Mouse (Mus musculus): ENCODE data around the gene Ntrk3.

Ntrk3 gene

DNA sequence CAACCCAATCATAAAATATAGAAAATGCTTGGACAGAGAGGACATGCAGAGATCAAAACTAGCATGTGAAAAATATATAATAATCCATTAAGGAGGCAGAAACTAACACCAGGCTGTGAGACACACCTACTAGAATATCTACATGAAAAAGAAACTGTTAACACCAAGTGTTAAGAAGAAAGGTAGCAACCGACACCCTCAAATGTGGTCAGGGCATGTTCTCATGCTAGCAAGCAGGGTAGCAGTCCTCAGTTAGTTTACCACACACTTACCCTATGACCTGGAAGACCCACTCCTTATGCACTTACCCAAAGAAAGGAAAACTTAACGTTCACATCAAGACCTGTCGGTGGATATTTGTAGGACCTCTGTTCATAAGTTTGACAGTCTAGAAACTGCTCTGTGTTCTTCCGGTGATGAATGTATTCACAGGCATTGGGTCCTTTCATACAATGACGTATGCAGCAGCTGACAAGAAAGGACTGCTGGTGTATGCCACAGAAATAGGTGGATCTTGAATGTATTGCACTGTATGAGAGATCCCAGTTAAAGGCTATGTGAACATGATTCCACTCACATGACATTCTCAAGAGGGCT is at the start of gene Ntrk3:
Gene Ntrk3 (minus strand): TSS at position 399 of the 597 bp plus-strand sequence.
- DNase-seq (ENCODE audit: low spot score) = no peak

DNA sequence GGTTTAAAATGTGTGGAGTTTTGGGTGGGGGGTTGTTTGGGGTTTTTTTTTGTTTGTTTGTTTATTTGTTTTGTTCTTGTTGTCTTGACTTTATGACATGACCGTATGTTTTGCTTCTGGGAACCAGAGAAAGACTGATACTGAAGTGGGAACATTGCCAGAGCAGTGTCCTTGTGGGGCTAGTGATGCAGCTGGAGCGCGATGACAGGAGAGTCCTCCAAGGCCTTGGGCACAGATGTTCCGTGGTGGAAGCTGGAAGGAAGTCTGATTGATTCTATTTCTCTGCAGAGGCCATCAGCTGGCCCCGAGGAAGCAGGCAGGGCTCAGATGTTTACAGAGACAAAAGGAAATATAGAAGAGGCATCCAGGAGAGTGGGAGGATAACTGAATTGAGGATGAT is 48.1 kb upstream of the Ntrk3 start:
- DNase-seq (ENCODE audit: low spot score) = no peak

DNA sequence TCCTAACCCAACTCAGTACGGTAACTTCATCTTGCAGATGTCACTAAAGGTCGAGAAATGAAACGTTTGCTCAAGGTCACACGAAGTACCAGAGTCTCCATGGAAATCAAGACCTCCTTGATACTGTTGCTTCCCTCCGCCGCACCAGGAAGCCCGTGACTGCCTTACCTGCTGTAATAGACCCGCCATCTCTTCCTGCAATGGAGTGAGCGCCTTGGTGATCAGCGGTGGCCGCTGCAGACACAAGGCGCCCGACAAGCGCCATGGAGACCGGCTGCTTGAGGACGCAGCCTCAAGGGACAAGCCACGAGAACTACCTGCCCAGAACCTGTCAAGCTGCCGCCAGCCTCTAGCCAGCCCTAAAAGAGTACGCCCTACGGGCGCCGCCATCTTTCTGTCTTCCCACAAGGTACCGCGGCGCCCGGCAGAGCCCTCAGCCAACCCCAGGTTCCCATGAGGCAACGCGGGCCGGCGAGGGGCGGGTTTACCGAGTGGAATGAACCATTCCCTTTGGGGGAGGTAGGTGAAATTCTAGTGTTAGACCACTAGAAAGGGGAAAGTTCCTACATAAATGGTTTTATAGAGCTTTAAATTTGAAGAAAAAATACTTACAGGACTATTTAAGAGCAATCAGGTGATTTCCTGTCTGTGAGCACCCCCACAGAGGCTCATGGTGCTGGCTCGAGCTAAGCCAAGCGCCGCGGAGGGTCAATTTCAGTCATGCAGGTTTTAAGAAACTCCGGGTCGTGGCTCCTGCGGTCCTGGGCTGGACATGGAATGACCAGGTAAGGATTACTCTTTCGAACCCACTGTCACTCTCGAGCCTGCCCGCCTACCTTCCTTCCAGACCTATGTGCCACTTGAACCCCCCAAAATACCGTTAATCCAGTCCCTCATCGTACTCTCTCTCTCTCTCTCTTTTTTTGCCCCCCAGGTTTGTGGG is 45.1 kb upstream of the Ntrk3 start, which contains the start of the genes Mrps11 and Mrpl46:
Gene Mrps11 (plus strand): TSS at position 481 of the 943 bp plus-strand sequence.
Gene Mrpl46 (minus strand): TSS at position 893 of the 943 bp plus-strand sequence.
- peak; percentile 72 for DNase-seq (ENCODE audit: low spot score)

GRCm38 (mm10) chr7:78778741-78779140 is 40.9 kb upstream of the Ntrk3 start:
- DNase-seq (ENCODE audit: low spot score) = no peak

GRCm38 (mm10) chr7:78770936-78771335 is 33.1 kb upstream of the Ntrk3 start:
- no peak for DNase-seq (ENCODE audit: low spot score)

DNA sequence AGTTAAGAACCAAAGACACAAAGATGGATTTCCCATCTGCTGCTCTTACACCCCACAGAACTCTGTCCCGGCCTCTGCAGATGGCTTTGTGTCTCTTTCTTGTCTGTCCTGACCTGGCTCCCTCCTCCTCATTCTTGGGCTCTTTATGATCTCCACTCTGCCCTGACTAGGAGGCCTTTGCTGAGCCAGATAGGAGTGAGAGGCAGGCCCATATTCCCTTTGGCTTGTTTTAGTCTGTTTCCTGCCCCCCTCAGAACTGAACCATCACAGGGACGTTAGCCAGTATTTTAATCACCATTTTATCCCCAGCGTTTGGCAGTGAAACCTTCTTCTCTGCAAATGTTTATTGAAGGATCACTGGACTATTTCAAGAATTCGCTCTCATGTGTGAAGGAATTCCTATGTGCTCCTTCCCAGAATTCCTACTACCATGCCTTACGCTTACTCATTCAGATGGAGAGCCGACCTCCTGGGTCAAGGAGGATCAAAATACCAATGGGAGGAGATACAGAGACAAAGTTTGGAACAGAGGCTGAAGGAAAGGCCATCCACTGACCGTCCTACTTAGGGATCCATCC is 31.4 kb upstream of the Ntrk3 start:
- no peak for DNase-seq (ENCODE audit: low spot score)

- DNase-seq (ENCODE audit: low spot score) = no peak
Measured at GRCm38 (mm10) chr7:78767929-78768531, 30.2 kb upstream of the Ntrk3 start.

DNA sequence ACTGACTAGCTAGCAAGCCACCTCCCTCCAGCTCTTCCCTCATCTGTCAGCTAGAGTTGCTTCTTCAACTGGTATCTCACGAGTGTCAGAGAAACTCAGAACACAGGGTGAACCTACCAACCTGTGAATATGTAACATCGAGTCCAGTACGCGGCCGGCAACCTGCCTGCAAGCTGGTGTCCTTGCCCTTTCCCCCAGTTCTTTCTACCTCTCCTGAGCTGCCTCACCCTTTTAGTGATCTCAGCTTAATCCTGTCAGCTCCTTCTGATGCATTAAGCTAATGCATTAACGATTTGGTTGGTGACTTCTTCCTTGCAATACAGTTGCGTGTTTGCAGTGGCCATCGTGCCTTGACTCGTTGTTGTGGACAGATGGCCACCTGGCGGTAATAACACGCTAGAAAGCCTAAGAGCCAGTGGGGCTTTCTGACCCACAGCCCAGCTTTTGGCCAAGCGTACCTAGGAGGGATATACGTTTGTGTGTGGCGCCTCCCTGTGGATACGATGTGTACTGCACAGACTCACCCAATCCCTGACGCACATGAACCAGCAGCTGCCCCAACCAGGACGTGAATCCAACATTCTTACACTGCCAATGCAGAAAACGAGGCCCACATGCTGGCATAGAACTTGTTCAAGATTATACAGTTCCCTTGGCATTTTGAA is 28.3 kb upstream of the Ntrk3 start:
- DNase-seq (ENCODE audit: low spot score) = peak; percentile 88

DNA sequence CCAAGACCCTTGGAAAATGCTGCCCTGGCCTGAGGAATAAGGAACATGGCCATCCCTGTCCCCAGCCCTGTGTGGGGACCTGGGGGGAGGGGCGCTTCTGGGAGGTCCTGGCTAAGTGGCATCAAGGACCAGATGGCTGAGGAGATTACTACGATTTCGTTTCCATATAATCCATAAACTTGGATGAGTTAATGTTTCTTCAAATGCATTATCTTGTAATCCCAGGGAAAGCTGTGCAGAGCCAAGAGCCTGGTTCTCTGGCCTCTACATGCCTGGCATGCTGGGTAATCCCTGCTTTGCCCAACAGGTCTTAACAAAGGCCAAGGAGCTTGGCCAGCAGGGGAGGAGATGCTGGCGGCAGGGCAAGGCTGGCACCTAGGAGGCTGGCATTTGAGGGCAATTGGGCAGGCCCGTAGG is 27.4 kb upstream of the Ntrk3 start:
- no peak for DNase-seq (ENCODE audit: low spot score)

DNA sequence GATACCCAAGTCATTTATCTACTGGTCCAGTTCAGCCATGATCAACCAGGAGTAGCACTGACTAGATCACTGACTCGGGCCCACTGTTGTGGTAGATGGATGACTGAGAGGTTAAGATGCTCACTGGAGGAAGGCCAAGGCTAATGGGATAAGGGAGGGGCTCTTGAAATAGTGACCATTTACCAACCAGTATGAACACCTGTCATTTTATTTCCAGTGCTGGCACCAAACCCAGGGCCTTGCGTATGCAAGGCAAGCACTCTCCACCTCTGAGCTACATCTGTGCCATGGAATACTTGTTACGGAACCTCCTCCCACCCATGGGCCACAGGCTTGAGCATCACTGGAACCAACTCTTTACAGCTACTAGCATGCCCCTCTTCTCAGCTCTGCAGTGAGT is 26.0 kb upstream of the Ntrk3 start:
- no peak for DNase-seq (ENCODE audit: low spot score)

DNA sequence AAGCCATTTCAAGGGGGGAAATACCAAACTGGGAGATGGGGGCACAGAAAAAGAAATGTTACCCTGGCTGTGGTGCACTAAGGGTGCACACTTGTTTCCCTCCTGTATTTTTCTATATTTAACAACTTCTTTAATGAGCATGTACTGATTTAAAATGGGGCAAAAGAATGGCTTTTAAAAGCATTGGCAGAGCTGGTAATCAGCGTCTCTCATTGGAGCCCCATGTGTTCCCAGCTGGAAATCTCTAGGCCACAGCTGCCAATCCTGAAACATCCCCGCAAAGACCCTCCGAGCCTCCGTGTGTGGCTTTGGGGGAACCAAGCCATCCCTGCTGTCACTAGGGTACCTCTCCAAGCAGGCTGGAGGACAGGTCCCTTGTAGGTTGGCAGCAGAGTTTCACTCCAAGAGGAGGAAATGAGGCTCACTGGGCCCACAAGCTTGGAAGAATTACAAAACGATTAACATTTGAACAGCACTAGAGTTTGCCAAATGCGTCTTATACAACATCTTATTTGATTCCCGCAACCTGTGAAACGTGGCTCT is 16.7 kb upstream of the Ntrk3 start:
- no peak for DNase-seq (ENCODE audit: low spot score)

DNA sequence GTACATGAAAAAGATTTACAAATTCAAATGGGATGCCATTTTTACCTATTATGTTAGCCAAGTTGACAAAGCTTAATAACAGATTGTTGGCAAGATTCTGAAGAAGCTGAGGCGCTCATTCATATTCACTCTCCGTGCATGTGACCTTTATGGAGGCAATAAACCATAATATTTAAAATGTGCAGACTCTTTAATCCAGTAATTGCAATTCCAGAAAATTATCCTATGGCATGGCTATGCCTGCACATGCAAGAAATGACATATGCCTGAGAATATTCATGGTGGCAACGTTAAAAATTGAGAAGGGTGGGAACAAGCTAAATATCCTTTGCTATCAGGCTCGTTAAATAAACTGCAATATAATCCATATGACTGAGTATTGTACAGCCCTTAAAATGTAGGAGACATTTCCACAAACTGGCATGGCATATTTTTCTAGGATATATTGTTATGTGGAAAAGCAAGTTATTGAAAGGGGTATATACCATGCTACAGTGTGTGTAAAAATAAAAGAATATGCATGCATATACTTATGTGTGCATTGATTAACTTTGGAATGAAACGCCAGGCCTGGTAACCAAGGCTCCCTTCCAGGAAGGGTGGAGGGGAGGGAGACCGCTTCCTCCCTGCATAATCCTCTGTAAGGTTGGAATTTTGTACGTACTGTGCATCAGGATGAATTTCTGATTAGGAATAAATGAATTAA is 16.1 kb upstream of the Ntrk3 start:
- no peak for DNase-seq (ENCODE audit: low spot score)

DNA sequence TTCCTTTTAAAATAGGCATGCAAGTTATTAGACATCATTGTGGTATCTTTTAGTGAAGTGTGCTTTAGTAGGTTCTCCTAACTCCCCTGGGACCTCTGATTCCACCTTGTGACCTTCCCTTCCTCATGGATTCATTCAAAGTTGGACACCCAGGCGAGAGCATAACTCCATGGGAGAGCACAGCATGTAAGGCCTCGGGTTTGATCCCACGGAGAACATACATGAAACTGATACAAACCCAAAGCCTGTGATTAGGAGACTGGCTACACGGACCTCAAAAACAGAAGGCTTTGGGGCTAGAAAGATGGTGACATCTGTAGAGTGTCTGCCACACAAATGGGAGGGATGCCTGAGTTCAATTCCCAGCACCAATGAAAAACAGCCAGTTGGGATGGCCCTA is 15.1 kb upstream of the Ntrk3 start:
- DNase-seq (ENCODE audit: low spot score) = no peak

GRCm38 (mm10) chr7:78743731-78744385 is 6.0 kb upstream of the Ntrk3 start:
- DNase-seq (ENCODE audit: low spot score) = no peak

DNA sequence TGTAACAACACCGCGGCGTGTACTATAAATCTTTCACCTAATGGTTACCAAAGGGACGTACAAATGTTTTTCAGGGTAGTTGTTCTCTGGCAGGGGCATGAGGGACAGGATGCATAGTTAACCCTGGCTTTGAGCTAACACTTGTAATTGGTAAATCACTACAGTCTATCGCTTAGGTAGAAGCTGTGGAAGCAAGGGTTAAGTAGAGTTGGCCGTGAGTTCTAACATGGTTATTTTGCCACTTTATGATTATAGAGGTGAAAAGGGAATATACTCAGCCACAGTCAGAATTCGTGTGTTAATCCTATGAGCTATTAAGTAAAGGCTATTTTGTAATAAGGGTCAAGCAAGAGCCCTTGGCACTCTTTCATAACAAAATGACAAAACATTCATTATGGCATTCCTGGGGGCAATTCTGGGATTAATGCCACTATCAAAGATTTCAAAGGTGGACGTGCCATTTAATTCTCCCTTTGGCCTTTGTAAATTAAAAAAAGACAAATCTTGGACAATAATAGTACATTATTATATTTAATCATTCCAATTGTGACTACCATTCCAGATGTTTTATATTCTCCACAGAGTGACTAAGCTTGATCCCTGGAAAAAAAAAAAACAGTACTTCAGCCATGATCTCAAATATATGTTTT is 1.7 kb upstream of the Ntrk3 start:
- DNase-seq (ENCODE audit: low spot score) = no peak

GRCm38 (mm10) chr7:78737196-78737595 is 616 bp downstream of the Ntrk3 start:
- no peak for DNase-seq (ENCODE audit: low spot score)

GRCm38 (mm10) chr7:78731391-78731790 is 6.4 kb downstream of the Ntrk3 start:
- DNase-seq (ENCODE audit: low spot score) = no peak

DNA sequence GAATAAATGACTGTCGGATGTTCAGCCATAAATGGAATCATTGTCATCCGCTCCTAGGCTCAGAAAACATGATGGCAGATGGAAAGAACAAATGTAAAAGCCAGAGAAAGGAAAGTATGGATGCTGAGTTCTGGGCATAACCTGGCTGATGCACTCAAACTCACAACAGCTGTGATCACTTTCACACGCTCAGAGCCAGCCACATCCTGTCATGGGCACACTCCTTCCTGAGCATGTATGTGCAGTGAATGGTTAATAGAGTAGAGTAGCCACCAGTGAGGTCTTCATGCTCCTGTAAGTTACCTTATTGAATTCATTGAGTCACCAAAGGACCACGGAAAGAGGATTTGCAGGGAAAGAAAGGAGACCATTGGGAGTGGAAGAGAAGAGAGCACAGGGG is 13.2 kb downstream of the Ntrk3 start:
- no peak for DNase-seq (ENCODE audit: low spot score)

GRCm38 (mm10) chr7:78722051-78722450 is 15.8 kb downstream of the Ntrk3 start:
- DNase-seq (ENCODE audit: low spot score) = no peak
